Mouse (Mus musculus) liver, postnatal 0 days (tissue): ENCODE results near the gene Bach2. TPM values are rescaled to one million over a fixed set of nuclear protein-coding genes. Genes with fewer than 3 reads are reported as not detected.

Source experiments
- ATAC-seq: fragments of 200-750 bp; cut with Nextera tagmentation; 2 replicates; pipeline ENCODE4 v1.8.0; 2017; ENCODE audit warnings: mild to moderate bottlenecking, moderate library complexity
- DNase-seq: peaks from one replicate; pipeline ENCODE4 v3.0.0-alpha.2; 2016
- H3K27ac ChIP-seq: fragments of 300-500 bp; sonication (generic); 2 replicates; pipeline ENCODE4 v1.5.1; 2014; ENCODE audit warnings: antibody characterized with exemption, moderate library complexity, mild to moderate bottlenecking, low read depth
- H3K27me3 ChIP-seq: fragments of 300-500 bp; sonication (generic); 2 replicates; pipeline ENCODE4 v1.6.1; 2014; ENCODE audit warnings: low read length, control low read depth, mixed read lengths; ENCODE audit not compliant: insufficient read depth
- H3K36me3 ChIP-seq: fragments of 300-500 bp; sonication (generic); replicated peaks from 2 replicates; pipeline ENCODE4 v1.6.1; 2014; ENCODE audit warnings: mild to moderate bottlenecking, control low read depth, low read length, moderate library complexity, mixed read lengths; ENCODE audit not compliant: insufficient read depth
- H3K4me1 ChIP-seq: fragments of 300-500 bp; sonication (generic); 2 replicates; pipeline ENCODE4 v1.6.1; 2014; ENCODE audit warnings: antibody characterized with exemption, mild to moderate bottlenecking, control low read depth; ENCODE audit not compliant: insufficient read depth
- H3K4me2 ChIP-seq: fragments of 300-500 bp; sonication (generic); 2 replicates; pipeline ENCODE4 v1.6.1; 2014; ENCODE audit warnings: low read depth, mild to moderate bottlenecking, low read length, moderate library complexity, mixed read lengths
- H3K4me3 ChIP-seq: fragments of 300-500 bp; sonication (generic); 2 replicates; pipeline ENCODE4 v1.5.1; 2014; ENCODE audit warnings: low read depth, low read length
- H3K9ac ChIP-seq: fragments of 300-500 bp; sonication (generic); replicated peaks from 2 replicates; pipeline ENCODE4 v1.6.1; 2014; ENCODE audit warnings: mild to moderate bottlenecking, moderate library complexity
- H3K9me3 ChIP-seq: fragments of 300-500 bp; sonication (generic); 2 replicates; pipeline ENCODE4 v1.6.1; 2016; ENCODE audit warnings: mild to moderate bottlenecking, control low read depth, low read length, mixed read lengths
- CTCF ChIP-seq: sonication (generic); IDR thresholded peaks from 2 replicates; pipeline ENCODE4 v1.5.1; 2016; ENCODE audit warnings: antibody characterized with exemption, low read depth
- EP300 ChIP-seq: IDR thresholded peaks from 2 replicates; pipeline ENCODE4 v1.6.1; 2016; ENCODE audit warnings: antibody characterized with exemption, low read depth, mild to moderate bottlenecking
- WGBS: fragments of 180-500 bp; shearing (Covaris S2); extraction: QIAGEN DNeasy Blood & Tissue Kit; methylation state at CpG from one replicate; pipeline ENCODE4 v1.1.7; 2014; ENCODE audit not compliant: insufficient replicate concordance; 5-methylcytosine and 5-hydroxymethylcytosine counted together
- polyA plus RNA-seq: library from polyadenylated mRNA; unstranded; fragments of >200 nt; fragmentation: Nextera tagmentation; extraction: Ambion mirVana; gene quantifications from 2 replicates; pipeline ENCODE4 v1.2.1, GENCODE M21; 2015

The Bach2 gene
- polyA plus RNA-seq, 1 experiment from 2014 or later: 4.3 TPM

DNA sequence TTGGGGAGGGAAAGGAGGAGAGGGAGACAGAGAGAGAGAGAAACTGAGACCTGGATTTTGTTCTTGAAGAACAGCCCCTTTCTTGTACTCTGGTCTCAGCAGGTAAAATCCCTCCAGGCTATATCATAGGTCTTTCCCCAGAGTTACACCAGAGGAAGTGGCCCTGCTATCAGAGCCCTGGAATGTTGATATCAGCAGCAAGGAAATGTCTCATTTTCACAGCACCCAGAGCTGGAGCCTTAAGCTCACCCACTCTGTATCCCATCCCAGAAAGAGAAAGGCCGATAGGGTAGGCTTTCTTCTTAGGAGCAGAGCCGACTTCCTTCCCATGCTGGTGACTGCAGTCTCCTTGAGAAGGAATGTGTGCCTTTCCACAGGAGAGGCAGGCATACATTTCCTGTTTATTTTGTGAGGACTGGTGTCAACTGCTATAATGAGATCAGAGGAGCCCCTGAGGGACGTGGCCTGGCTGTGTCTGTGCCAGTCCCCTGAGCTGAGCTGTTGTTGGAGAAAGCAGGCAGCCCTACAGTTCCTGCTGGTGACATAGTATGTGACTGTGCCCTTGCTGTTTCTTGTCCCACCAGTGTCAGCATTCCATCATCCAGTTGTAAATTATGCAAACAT, 67.7 kb downstream of the Bach2 start:
- Histone ChIP-seq H3K9ac (no peak overlapping the region), H3K4me2 (no peak overlapping the region), H3K27me3 (no peaks in the 10 kb centered on the region), H3K4me1 (peaks cover 38% of the 10 kb centered on the region), H3K4me3 (no peak overlapping the region), H3K36me3 (no peaks in the 10 kb centered on the region; the same call in 1 of the 2 replicates), H3K9me3 (no peaks in the 10 kb centered on the region), H3K27ac (peak overlapping the region; percentile 20; the same call in 1 of the 2 replicates)
- TF ChIP-seq CTCF (no peak), EP300 (no peak)
- 56% methylated on average over 3 of the region's 3 CpGs for WGBS
- ATAC-seq (peak; percentile 31), DNase-seq (no peak)

DNA sequence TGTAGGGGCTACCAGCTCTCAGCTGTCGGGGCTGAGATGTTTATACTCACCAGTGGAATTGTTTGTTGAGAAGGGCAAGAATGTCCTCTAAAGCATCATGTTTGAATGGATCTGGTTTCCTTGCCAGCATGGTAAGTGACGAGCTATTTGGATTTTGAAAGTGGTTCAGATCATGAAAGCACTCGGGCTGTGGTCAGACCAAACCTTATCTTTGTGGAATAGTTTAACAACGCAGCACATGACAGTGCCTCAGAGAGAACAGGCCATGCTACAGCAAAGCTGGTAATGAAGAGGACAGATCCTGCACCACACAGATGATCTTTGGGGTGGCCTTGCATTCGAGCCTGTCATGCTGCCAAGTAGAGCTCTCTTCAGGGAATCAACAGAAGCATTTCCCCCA, 68.6 kb downstream of the Bach2 start:
- Histone ChIP-seq H3K27me3 (no peaks in the 10 kb centered on the region), H3K4me3 (no peak overlapping the region), H3K4me2 (no peak overlapping the region), H3K4me1 (peaks cover 34% of the 10 kb centered on the region), H3K36me3 (no peaks in the 10 kb centered on the region; the same call in 1 of the 2 replicates), H3K9ac (no peak overlapping the region), H3K27ac (no peak overlapping the region), H3K9me3 (no peaks in the 10 kb centered on the region)
- WGBS: 43% methylated on average over 5 of the region's 5 CpGs
- ATAC-seq (no peak), DNase-seq (no peak)
- TF ChIP-seq EP300 (no peak), CTCF (no peak)

DNA sequence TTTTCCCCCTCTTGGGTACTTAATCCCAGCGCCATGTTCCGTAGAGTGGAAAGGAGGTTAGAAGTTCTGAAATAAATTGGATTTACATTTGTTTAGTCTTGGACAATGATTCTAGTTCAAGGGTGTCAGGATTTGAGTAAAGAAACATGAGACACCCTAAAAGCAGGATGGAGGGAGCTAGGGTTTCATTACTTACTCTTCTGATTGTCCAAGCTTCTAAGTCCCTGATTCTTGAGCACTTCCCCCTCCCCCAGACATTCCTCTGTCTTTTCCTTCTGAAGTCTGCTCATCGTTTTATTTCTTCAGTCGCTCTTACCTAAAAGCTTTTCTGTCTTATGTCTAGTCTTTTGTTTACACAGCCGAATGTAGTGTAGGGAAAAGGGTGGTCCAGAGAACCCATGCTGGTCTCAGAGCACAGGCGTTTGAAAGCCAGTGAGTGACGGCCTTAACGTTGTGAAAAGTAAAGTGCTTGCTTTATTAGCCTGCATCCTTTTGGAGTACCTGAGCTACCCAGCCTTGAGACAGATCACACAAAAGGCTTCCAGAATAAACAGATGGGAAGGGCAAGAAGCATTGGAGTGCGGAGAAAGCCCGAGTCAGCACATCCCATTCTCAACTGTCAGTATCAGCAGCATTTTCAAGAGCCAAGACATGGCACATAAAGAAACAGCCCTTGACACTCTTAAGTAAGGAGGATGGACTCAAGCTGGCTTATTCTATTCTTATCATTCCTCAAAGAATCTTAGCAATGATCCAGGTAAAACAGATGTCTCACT, 73.8 kb downstream of the Bach2 start:
- H3K4me1 ChIP-seq: peaks cover 5% of the 10 kb centered on the region
- H3K9me3 ChIP-seq: no peaks in the 10 kb centered on the region
- WGBS: 73% methylated on average over 10 of the region's 10 CpGs
- no peak overlapping the region for H3K4me2 ChIP-seq
- TF ChIP-seq CTCF (no peak), EP300 (no peak)
- DNase-seq: no peak
- H3K9ac ChIP-seq: no peak overlapping the region
- ATAC-seq: no peak
- H3K27me3 ChIP-seq: no peaks in the 10 kb centered on the region
- H3K36me3 ChIP-seq: no peaks in the 10 kb centered on the region
- no peak overlapping the region for H3K4me3 ChIP-seq
- no peak overlapping the region for H3K27ac ChIP-seq

DNA sequence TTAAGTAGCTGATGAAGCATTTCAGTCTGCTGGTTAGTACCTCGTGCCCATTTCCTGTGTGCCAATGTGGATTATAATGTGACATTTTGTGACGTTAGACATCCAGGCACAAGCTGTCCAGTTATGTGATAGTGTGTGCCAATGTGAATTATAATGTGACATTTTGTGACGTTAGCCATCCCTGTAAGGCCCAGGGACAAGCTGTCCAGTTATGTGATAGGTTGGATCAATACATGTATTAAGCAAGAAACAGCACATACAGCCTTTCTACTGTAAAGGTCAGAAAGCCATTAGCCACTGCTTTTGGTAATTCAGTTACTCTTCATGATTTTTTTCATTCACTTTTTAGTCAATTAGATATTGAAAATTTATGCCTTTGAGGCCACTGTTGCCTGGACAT, 76.3 kb downstream of the Bach2 start:
- Histone ChIP-seq H3K4me1 (peaks cover 3% of the 10 kb centered on the region; the same call in 1 of the 2 replicates), H3K27me3 (no peaks in the 10 kb centered on the region), H3K9ac (no peak overlapping the region), H3K36me3 (0 out of 2 replicates have a peak, but pooled peaks cover 3% of the 10 kb centered on the region), H3K4me2 (no peak overlapping the region), H3K4me3 (no peak overlapping the region), H3K27ac (no peak overlapping the region), H3K9me3 (no peaks in the 10 kb centered on the region)
- TF ChIP-seq EP300 (no peak), CTCF (no peak)
- 54% methylated on average over 3 of the region's 3 CpGs for WGBS
- ATAC-seq: peak; percentile 91
- no peak for DNase-seq

DNA sequence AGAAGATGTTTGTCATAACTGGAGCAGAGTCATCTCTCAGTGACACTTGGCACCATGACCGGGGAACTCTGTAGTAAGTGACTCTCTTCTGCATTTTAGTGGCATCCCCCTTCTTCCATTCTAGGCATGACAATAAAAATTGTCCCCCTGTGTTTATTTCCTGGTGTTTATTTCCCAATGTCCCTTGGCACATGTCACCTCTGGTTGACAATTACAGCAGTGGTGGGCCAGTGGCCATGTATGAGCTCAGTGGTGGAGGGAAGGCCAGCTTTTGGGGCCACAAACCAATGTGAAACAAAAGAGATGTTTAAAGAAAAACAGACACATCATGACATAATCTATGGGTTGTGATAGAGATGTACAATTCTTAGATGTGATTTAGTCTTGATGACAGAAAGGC, 80.0 kb downstream of the Bach2 start:
- TF ChIP-seq EP300 (no peak), CTCF (no peak)
- Histone ChIP-seq H3K36me3 (0 out of 2 replicates have a peak, but pooled peaks cover 3% of the 10 kb centered on the region), H3K4me3 (no peak overlapping the region), H3K9me3 (no peaks in the 10 kb centered on the region), H3K27ac (no peak overlapping the region), H3K4me1 (no peaks in the 10 kb centered on the region; the same call in 1 of the 2 replicates), H3K9ac (no peak overlapping the region), H3K27me3 (no peaks in the 10 kb centered on the region), H3K4me2 (no peak overlapping the region)
- 88% methylated on average over 1 of the region's 1 CpGs for WGBS
- DNase-seq (no peak), ATAC-seq (no peak)

DNA sequence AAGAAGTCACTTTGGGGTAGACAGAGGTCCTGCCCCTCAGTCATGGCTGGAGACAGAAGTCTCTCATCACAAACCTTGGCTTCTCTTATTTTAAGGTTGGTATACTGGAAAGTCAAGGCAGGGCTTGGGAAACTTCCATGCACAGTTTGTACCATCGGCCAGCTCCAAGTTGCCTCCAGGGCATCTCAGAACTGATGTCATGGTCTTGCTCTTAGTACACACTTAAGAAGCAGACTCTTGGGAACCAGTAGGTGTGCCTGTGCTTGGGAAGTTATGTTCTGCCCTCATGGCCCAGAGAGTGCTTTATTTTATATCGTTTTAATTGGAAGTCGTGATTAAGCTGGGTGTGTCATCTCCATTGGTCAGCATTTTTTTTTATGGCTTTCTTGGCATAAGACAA, 80.7 kb downstream of the Bach2 start:
- H3K36me3 ChIP-seq: 0 out of 2 replicates have a peak, but pooled peaks cover 3% of the 10 kb centered on the region
- no peak for ATAC-seq
- no peak overlapping the region for H3K4me3 ChIP-seq
- H3K27me3 ChIP-seq: no peaks in the 10 kb centered on the region
- no peaks in the 10 kb centered on the region for H3K9me3 ChIP-seq
- TF ChIP-seq CTCF (no peak), EP300 (no peak)
- no peak for DNase-seq
- H3K4me1 ChIP-seq: no peaks in the 10 kb centered on the region; the same call in 1 of the 2 replicates
- no peak overlapping the region for H3K4me2 ChIP-seq
- no peak overlapping the region for H3K27ac ChIP-seq
- 80% methylated on average over 3 of the region's 3 CpGs for WGBS
- no peak overlapping the region for H3K9ac ChIP-seq
